Mouse (Mus musculus) neural tube, embryonic 10.5 days (tissue): ENCODE measurements around the gene Cherp.

Experiments
- DNase-seq: peaks from one replicate; pipeline ENCODE4 v3.0.0-alpha.2; 2017; ENCODE audit warnings: low spot score; ENCODE audit errors: extremely low spot score

Gene Cherp

DNA sequence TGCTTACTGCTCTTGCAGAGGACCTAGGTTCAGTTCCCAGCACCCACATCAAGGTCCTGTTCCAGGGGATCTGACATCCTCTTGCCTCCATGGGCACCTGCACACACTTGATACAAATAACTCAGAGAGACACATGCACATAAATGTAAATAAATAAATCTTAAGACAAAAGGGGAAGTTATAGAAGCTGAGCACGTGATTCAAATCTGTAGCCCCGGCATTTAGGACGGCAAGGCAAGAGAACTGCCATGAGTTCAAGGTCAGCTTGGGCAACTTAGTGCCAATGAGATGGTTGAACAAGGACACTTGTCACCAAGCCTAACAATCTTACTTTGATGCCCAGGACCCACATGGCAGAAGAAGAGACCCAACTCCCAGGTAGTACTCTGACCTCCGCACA lies 57.0 kb downstream of the Cherp start:
- DNase-seq: no peak

DNA sequence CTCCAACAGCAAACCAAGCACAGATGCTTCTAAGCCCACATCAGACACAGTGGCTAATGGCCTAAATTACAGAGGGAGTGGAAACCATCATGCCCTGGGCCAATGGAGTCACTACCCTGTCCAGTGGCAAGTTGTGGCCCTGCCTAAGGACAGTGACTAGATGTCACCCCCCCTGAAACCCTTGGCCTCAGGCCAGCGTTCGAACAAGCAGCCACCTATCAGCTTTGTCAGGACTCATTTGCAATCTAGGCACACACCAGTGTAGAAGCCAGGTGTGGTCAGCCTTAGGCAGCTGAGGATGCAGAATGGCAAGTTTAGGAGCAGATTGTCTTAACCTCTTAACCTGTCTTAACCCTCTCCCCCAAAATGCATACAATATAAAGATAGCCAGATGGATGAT lies 59.8 kb downstream of the Cherp start:
- no peak for DNase-seq

DNA sequence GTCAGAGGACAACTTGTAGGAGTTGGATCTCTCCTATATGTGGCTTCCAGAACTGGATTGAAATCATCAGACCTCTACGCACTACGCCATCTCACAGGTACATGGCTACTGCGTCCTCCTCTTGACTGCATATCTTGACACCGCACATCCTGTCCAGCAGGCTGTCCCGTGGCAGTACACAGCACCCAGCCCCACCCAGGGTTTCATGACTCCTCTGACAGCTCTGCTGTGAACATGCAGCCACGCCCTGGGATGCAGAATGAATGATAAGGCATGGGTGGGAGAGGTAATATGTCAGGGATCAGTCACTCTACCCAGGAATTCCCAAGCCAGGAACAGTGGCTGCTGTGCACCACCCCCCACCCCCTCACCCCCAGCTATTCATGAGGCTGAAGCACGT lies 61.2 kb downstream of the Cherp start:
- no peak for DNase-seq
